Mouse (Mus musculus) brain, embryonic 14.5 days (tissue): Measurements from ENCODE around the gene Ccl26.

Experiments
- CTCF ChIP-seq: fragments of 200-500 bp; IDR thresholded peaks from 2 replicates; pipeline ENCODE4 v1.5.1; 2012; ENCODE audit warnings: inconsistent platforms, mild to moderate bottlenecking, moderate library complexity, borderline replicate concordance; ENCODE audit not compliant: insufficient read depth, insufficient read length; ENCODE audit errors: extremely low read depth
- POLR2A ChIP-seq: fragments of 200-500 bp; IDR thresholded peaks from 2 replicates; pipeline ENCODE4 v1.6.1; 2012; ENCODE audit warnings: mild to moderate bottlenecking, inconsistent platforms, borderline replicate concordance; ENCODE audit not compliant: poor library complexity, insufficient read depth, insufficient read length, severe bottlenecking; ENCODE audit errors: extremely low read depth

GRCm38 (mm10) chr5:135524087-135524486, 39.3 kb downstream of the Ccl26 start:
- TF ChIP-seq CTCF (no peak), POLR2A (no peak)
